Mouse (Mus musculus) fat pad, adult 2 months (tissue): Measurements from ENCODE around the gene Fbxw7.

Experiments
- DNase-seq: peaks from one replicate; pipeline ENCODE4 v3.0.0-alpha.2; 2011; ENCODE audit warnings: low read depth, low spot score; ENCODE audit errors: extremely low read depth

The Fbxw7 gene

DNA sequence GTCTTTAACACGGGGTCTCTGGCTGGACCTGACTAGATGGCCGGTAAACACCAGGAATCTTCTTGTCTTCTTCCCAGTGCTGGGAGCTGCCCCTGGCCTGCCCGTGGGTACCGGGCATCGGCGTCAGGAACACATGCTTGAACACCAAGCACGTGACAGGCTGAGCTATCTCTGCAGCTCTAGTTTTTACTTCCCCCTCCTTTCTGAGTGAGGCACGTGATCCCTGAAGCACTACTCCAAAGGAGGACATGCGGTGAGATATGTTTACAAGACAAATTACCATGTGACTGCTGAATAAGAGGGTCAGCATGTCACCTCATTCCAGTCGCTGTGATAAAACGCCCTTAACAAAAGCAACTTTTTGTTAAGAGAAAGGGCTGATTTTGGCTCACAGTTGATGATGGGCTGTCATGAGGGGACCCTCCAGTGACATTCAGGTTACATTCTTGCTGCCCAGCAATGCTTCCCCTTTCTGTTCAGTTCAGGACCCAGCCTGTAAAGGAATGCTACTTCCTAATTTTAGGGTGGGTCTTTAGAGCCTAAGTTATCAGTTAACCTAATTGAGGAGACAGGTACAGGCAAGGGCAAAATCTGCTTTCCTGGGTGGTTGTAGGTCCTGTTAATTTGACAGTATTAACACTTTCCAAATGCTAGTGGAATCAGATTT is 68.9 kb downstream of the Fbxw7 start:
- no peak for DNase-seq

DNA sequence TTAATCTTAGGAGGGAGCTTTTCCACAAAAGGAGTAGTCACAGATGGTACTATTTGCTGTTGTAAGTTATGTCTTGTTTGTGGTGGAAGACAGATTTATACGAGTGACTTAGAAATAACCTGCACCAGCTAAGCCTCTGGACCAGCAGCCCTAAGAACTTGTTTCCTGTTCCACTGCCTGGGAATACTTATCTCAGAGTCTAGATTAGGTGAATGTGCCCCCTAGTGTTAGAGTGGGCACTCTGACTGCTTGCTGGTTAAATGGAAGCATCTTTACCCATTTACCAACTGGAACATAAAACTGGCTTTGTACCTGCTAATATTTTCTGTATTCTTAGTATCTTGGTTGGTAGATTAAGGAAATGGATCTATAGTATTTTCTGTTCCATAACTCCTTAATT is 74.6 kb downstream of the Fbxw7 start:
- no peak for DNase-seq

DNA sequence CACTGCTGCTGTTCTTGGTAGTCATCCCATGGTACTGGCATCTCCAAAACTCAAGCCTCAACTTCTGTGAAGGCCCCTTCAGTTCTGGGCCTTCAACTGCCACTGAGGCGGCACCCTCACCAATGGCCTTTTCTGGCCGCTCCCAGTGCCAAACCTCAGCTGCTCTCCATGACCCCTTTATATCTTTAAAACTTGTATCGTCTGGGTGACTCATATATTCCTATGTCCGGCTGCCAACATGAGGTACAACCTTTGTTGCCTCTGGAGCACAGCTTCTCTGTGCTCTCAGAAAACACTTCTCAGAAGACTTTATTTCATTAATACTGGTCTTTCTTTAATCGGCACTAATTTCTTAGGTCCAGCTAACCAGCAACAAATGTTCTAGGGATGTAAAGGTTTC is 75.9 kb downstream of the Fbxw7 start:
- DNase-seq: no peak

DNA sequence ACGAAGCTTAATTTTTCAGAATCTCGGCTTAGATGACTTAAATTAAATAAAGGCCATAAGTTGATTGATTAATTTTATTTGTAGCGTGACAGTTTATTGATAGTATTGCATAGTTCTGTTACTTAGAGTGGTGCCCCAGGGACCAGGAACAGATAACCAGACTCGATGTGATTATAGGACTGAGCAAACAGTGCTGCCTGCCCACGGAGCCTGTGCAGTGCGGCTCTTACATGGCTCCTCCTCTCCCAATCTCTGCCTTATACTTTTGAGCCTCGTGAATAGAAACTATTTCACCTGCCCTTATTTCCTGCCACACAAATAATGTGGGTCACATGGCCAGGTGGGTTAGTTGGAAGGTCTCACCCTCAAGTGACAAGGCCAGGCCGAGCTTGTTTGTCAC is 82.9 kb downstream of the Fbxw7 start:
- DNase-seq: no peak

DNA sequence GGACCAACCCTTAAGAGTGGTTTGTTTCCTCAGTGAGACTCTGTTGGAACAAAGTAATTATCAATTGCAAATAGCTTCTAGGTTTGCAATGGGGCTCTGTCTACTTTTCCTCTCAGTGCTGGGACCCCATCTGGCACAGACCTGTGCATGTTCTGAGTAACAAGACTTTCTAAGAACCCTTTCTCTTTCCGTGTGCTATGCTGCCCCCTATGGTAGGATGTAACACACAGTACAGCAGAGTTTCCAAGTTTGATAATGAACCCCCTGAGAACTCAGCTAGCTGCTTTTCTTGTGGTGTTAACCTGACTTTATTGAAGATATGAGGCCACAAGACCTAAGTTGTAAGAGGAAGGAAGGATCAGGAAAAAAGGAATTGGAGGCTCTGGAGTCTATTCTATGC is 91.5 kb downstream of the Fbxw7 start:
- DNase-seq: no peak

- DNase-seq: no peak
Observed at GRCm38 (mm10) chr3:84914284-84914683, 99.2 kb downstream of the Fbxw7 start.

DNA sequence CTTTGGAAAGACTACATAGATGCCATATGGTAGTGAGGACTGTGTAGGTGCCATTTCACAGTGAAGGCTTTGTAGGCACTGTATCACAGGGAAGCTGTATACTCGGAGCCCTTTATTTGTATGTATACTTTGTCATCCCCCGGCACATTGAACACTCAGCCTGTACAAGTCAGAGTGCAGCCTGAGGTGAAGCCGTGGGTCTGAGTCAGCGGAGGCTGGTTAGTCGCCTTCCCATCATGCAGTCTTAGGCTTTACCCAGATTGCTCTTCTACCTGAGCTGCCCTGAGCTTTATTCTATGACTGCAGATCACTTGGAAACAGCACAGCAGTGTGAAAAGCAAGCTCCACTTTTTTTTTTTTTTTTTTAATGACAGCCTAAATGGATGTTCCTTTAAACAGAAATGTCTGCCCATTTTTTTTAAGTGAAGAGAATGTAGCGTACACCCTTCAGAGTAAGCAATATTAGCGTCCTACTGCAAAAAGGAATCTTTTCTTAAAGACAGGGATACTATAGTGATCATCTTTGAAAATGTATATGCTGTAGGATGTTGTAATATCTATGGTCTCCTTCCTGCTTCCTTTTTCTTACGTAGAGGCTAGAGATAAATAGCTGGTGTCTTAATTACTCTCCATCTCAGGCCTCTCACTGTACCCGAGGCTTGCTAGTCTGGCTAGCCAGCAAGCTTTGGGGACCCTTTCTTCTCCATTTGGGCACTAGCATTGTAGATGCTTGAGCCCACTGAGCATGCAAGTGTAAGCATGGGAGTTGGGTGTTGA is 103.0 kb downstream of the Fbxw7 start:
- no peak for DNase-seq

DNA sequence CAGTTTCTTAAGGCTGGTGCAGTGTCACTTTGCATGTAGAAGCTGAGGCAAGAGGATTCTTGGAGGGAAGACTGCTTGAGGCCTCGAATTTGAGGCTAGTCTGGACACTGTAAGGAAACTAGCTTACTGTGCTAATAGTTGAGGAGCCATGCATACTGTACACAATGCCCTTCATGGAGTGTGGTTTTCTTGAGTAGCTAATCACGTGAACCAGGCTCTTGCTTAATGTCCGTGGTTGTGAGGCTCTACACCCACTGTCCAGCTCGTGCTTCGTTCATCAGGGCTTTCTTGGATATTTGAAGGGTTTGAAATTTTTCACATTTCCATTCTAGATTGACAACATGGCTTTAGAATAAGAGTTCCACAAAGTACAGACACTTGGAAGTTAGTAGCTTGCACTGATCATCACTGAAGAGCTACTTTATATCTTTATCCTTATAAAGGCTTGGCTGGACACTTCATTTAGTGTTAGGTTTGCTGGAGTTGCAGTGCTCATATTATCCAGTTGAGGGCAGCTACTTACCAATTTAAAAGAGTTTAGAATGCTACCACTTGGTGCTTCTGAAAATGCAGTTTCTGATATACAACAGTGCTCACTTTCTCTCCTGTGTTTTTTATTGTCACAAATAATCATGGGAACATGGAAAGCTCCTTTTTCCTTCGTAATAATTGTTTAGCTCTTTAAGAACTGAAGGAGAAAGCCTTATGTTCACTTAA is 106.8 kb downstream of the Fbxw7 start:
- no peak for DNase-seq

- no peak for DNase-seq
Observed at GRCm38 (mm10) chr3:84923256-84923655, 108.2 kb downstream of the Fbxw7 start.

- no peak for DNase-seq
Observed at GRCm38 (mm10) chr3:84923670-84924069, 108.6 kb downstream of the Fbxw7 start.

- DNase-seq: no peak
Observed at GRCm38 (mm10) chr3:84925229-84925628, 110.2 kb downstream of the Fbxw7 start.

DNA sequence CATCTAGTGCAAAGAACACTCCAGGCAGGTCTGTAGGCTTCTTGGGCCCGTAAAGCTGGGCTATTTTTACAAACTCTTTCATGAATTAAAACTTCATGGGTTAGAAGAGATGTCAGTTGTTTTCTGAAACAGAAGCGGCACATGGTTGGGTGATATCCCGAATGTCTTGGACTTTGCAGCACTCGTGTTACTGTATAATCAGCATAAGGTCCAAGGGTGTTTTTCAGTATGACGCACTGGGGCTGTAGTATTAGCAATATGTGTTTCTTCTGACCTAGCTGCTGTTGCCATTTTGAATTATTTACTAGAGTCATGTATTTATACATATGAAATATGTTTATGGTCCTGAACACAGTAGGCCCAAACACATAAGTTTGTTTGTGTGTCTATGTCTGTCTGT is 111.1 kb downstream of the Fbxw7 start:
- DNase-seq: no peak

GRCm38 (mm10) chr3:84927168-84927794 is 112.2 kb downstream of the Fbxw7 start:
- peak; percentile 10 for DNase-seq

DNA sequence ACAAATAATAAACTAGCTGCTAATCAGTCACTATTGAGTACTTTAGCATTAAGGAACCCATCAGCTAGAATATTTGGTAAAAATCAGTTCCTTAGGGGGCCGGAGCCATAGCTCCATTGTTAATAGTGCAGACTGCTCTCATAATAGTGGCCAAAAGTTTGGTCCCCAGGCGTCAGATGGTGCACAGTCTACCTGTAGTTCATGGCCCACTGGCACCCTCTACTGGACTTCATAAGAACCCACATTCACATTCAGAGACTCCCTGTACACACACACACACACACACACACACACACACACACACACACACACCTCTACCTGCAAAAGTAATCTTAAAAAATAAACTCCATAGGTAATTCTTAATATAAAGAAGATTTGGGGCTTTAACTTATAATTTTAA is 112.8 kb downstream of the Fbxw7 start:
- no peak for DNase-seq

GRCm38 (mm10) chr3:84929171-84929570 is 114.1 kb downstream of the Fbxw7 start:
- DNase-seq: no peak

DNA sequence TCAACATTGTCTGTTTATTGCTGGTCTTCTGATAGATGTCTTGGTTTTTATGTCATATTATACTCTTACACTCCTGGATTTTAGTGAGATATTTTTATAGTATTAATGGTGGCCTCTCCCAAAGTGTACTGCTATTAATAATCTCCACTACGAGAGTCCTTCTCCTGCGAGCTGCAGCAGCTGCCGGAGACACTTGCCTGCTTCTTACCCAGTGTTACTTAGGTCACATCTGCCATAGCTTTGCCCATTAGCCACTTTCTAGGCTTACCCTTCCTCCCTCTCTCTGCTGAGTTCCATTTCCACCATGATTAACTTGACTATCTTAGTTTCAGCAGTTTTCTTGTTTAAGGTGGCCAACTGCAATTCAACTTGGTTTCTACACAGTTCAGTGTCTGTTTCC is 115.6 kb downstream of the Fbxw7 start:
- no peak for DNase-seq

GRCm38 (mm10) chr3:84935729-84936128 is 120.7 kb downstream of the Fbxw7 start:
- no peak for DNase-seq

GRCm38 (mm10) chr3:84936252-84936651 is 121.2 kb downstream of the Fbxw7 start:
- no peak for DNase-seq

DNA sequence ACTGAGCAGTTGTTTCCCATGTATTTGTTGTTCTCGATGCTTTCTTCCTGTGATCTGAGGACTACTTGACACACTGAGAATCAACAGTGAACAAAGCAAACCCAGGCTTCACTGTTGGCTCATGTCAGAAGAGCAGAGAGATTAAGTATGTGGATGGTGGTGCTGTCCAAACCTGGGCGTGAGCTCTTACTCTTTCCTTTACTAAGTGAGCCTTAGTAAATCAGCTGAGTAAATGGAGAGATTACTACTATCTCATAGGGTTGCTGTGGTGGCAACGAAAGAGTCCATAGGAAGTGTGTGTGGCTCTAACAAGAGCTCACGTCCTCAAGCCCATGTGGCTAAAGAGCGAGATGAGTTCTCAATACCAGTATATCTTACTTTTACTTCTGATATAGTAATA is 121.9 kb downstream of the Fbxw7 start:
- no peak for DNase-seq

DNA sequence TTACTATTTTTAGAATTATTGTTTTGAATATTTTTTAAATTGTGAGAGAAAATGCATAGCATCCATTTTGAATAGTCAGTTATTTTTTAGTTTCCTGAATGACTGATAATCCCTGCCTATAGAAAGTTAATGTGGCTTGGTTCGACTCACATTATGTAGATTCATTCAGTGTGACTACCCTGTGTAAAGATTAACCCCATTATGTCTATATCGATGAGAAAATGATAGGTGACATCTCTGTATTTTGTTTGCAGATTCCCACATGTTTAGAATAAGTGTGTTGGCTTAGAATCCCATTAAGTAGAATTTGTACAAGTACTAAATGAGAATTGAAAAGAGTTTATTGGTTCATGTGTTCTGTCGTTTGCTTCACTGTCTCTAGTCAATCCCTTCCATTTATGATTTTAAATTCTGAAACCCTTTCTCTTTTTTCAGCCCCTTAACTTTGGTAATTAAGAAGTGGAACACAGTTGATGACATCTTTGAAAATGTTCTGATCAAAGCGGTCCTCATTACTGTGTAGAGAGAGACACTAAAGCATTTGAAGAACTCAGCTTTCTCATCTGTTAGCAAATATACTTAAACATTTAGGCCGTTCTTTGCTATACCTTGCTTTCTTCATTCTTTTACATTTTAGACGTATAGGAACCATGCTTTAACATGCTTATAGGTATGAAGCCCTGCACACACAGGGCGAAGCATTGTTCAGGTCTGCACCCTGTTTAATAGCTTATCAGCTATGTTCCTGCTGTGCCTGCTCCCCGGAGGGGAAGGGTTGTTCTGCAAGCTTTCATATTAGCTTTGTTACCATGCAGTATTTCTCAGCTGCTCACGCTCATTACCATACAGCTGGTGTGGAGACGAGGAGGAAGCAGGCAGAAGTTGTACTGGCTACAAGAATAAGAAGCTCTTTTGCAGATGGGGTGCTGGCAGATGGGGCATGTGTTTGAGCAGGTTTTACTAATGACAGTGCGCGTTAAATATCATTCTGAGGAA is 122.6 kb downstream of the Fbxw7 start:
- no peak for DNase-seq
